Mouse (Mus musculus) layer of hippocampus, adult 2 months (tissue): Measurements from ENCODE around the gene Cort. TPM values are rescaled to one million over a fixed set of nuclear protein-coding genes. Genes with fewer than 3 reads are reported as not detected.
"Not testable (repeated sequence)": the region's sequence is repeated elsewhere in the genome, so short reads cannot be mapped to it uniquely, and the experiment has no call there.

Experiments
- DNase-seq, 2 experiments: peaks; one replicate each; pipeline ENCODE4 v3.0.0; 2022; ENCODE audit warnings: low spot score in 2 of 2
- H3K27ac ChIP-seq: fragments of 200-600 bp; 2 replicates; pipeline ENCODE4 v1.8.1; 2022
- H3K4me3 ChIP-seq: fragments of 200-600 bp; 2 replicates; pipeline ENCODE4 v1.8.1; 2022; ENCODE audit warnings: mild to moderate bottlenecking
- CTCF ChIP-seq: fragments of 200-600 bp; conservative IDR thresholded peaks from 2 replicates; pipeline ENCODE4 v1.8.1; 2022; ENCODE audit warnings: antibody characterized with exemption, mild to moderate bottlenecking, moderate library complexity
- long read RNA-seq, 2 experiments: library from polyadenylated mRNA; stranded (forward); transcript quantifications; one replicate each; pipeline ENCODE4 v2.0.0; 2021; ENCODE audit warnings: borderline mapping rate in 2 of 2
- total RNA-seq, 2 experiments: library from RNA; stranded (reverse); gene quantifications; 2 replicates each; pipeline ENCODE4 v1.2.3; 2021

Cort gene
- total RNA-seq, result 10 to 100 TPM; 11.0 to 14.7 TPM
- long read RNA-seq, experiment 1, transcript Cort-201 (2 exons, 677 nt), result major isoform, 10 of 10 reads
- long read RNA-seq, experiment 1, partial matches to known transcripts, result 0 of 10 reads
- long read RNA-seq, experiment 1, other reads (novel, unspliced or antisense), result 0 of 10 reads
- long read RNA-seq, experiment 2, transcript Cort-201 (2 exons, 677 nt), result major isoform, 10 of 16 reads
- long read RNA-seq, experiment 2, partial matches to known transcripts, result 0 of 16 reads
- long read RNA-seq, experiment 2, other reads (novel, unspliced or antisense), result 6 of 16 reads

GRCm38 (mm10) chr4:149126663-149127062 lies at the start of gene Cort:
Gene Cort (minus strand): TSS chr4:149126763.
- TF ChIP-seq CTCF, result no peak
- H3K27ac ChIP-seq, result no peak within 1 kb of the TSS
- DNase-seq, result no peak
- no peak within 1 kb of the TSS for H3K4me3 ChIP-seq

- peak overlapping the region; percentile 68; the same call in 1 of the 2 replicates for H3K27ac ChIP-seq
- TF ChIP-seq CTCF, result no peak
- no peak for DNase-seq
These were observed 47.1 kb upstream of the Cort start for GRCm38 (mm10) chr4:149173661-149174060.

GRCm38 (mm10) chr4:149172666-149173065 lies 46.1 kb upstream of the Cort start:
- H3K4me3 ChIP-seq, result no peak overlapping the region
- peak overlapping the region; percentile 68; the same call in 1 of the 2 replicates for H3K27ac ChIP-seq
- no peak for DNase-seq
- no peak for TF ChIP-seq CTCF

More at GRCm38 (mm10) chr4:149173661-149174060, 47.1 kb upstream of the Cort start:
- no peak overlapping the region for H3K4me3 ChIP-seq

GRCm38 (mm10) chr4:149172083-149172482 lies 45.5 kb upstream of the Cort start:
- Histone ChIP-seq H3K27ac (peak overlapping the region; percentile 68; the same call in 1 of the 2 replicates), H3K4me3 (no peak overlapping the region)
- TF ChIP-seq CTCF, result peak; percentile 50
- no peak for DNase-seq

- DNase-seq, result no peak
- H3K27ac ChIP-seq, result no peak overlapping the region
- no peak for TF ChIP-seq CTCF
- H3K4me3 ChIP-seq, result no peak overlapping the region
These were observed 45.0 kb upstream of the Cort start for GRCm38 (mm10) chr4:149171581-149171981.

- DNase-seq, result no peak
- TF ChIP-seq CTCF, result no peak
- Histone ChIP-seq H3K4me3 (no peak overlapping the region), H3K27ac (no peak overlapping the region; the same call in 1 of the 2 replicates)
These were observed 43.9 kb upstream of the Cort start for GRCm38 (mm10) chr4:149170394-149170931.

GRCm38 (mm10) chr4:149169926-149170325 lies 43.4 kb upstream of the Cort start:
- H3K27ac ChIP-seq, H3K4me3 ChIP-seq, DNase-seq: not testable (repeated sequence)

GRCm38 (mm10) chr4:149168016-149168415 lies 41.5 kb upstream of the Cort start:
- no peak for DNase-seq
- TF ChIP-seq CTCF, result no peak
- Histone ChIP-seq H3K27ac (no peak overlapping the region), H3K4me3 (no peak overlapping the region)

- peak overlapping the region; percentile 88 for H3K27ac ChIP-seq
- peak overlapping the region; percentile 91 for H3K4me3 ChIP-seq
- TF ChIP-seq CTCF, result no peak
- DNase-seq, result no peak
These were observed 40.5 kb upstream of the Cort start for GRCm38 (mm10) chr4:149166957-149167611.

- peak within 1 kb of the TSS; percentile 88 for H3K27ac ChIP-seq
- no peak for TF ChIP-seq CTCF
- peak; percentile 95 for DNase-seq
- peak within 1 kb of the TSS; percentile 91 for H3K4me3 ChIP-seq
These were observed 39.8 kb upstream of the Cort start, which contains the start of gene Pgd for GRCm38 (mm10) chr4:149166215-149166946. Gene Pgd (minus strand): TSS chr4:149166771.

- no peak for DNase-seq
- Histone ChIP-seq H3K4me3 (no peak overlapping the region), H3K27ac (no peak overlapping the region)
- TF ChIP-seq CTCF, result peak; percentile 52
These were observed 37.6 kb upstream of the Cort start for GRCm38 (mm10) chr4:149164150-149164549.

- no peak overlapping the region for H3K27ac ChIP-seq
These were observed 36.6 kb upstream of the Cort start for GRCm38 (mm10) chr4:149163196-149163595.

GRCm38 (mm10) chr4:149161166-149161565 lies 34.6 kb upstream of the Cort start:
- Histone ChIP-seq H3K27ac (no peak overlapping the region), H3K4me3 (no peak overlapping the region)
- no peak for DNase-seq
- no peak for TF ChIP-seq CTCF

More at GRCm38 (mm10) chr4:149163196-149163595, 36.6 kb upstream of the Cort start:
- H3K4me3 ChIP-seq, result no peak overlapping the region
- no peak for DNase-seq
- TF ChIP-seq CTCF, result no peak
